Mouse (Mus musculus) lung, postnatal 0 days (tissue): Measurements from ENCODE around the gene Gnat3.

Experiments used
- CTCF ChIP-seq: IDR thresholded peaks from 2 replicates; pipeline ENCODE4 v1.5.1; 2016; ENCODE audit warnings: antibody characterized with exemption, mild to moderate bottlenecking
- EP300 ChIP-seq: IDR thresholded peaks from 2 replicates; pipeline ENCODE4 v1.6.1; 2016; ENCODE audit warnings: antibody characterized with exemption, mild to moderate bottlenecking, control low read depth

DNA sequence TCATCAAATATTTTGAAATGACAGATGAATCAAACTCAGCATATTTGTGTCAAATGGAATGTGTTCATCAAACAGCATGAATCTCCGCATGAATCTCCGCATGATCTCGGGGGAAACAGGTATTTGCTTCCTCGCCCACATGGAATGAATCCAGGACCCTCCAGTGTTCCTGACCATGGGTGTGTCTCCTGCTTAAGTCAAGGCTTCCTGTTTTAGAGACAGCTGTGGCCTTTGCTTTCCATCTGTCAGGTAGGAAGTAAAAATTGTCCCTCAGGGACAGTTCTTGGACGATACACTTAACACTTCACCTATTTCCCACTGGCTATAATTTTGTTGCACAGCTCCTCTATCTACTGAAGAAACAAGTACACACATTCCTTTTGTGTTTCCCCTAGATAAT, 43.4 kb upstream of the Gnat3 start:
- TF ChIP-seq CTCF: no peak
- TF ChIP-seq EP300: no peak
